Mouse (Mus musculus) midbrain, embryonic 14.5 days (tissue): ENCODE results near the gene Csf2. TPM values are rescaled to one million over a fixed set of nuclear protein-coding genes. Genes with fewer than 3 reads are reported as not detected.

Experiments
- ATAC-seq: fragments of 200-750 bp; cut with Nextera tagmentation; 2 replicates; pipeline ENCODE4 v1.8.0; 2017; ENCODE audit warnings: moderate number of reproducible peaks, moderate library complexity; ENCODE audit not compliant: low FRiP score, low TSS enrichment
- DNase-seq: peaks from one replicate; pipeline ENCODE4 v3.0.0-alpha.2; 2015
- H3K27ac ChIP-seq: fragments of 300-500 bp; sonication (generic); replicated peaks from 2 replicates; pipeline ENCODE4 v1.5.1; 2014; ENCODE audit warnings: mild to moderate bottlenecking, low read depth, low read length, moderate library complexity
- H3K27me3 ChIP-seq: fragments of 300-500 bp; sonication (generic); 2 replicates; pipeline ENCODE4 v1.6.1; 2014; ENCODE audit warnings: low read length, control low read depth, mixed read lengths; ENCODE audit not compliant: control insufficient read depth, insufficient read depth
- H3K36me3 ChIP-seq: fragments of 300-500 bp; sonication (generic); 2 replicates; pipeline ENCODE4 v1.6.1; 2014; ENCODE audit warnings: low read length, control low read depth; ENCODE audit not compliant: control insufficient read depth, insufficient read depth
- H3K4me1 ChIP-seq: fragments of 300-500 bp; sonication (generic); 2 replicates; pipeline ENCODE4 v1.6.1; 2014; ENCODE audit warnings: mild to moderate bottlenecking, antibody characterized with exemption, low read length, control low read depth; ENCODE audit not compliant: control insufficient read depth, insufficient read depth
- H3K4me2 ChIP-seq: fragments of 300-500 bp; sonication (generic); 2 replicates; pipeline ENCODE4 v1.6.1; 2014; ENCODE audit warnings: mild to moderate bottlenecking, low read length, moderate library complexity
- H3K4me3 ChIP-seq: fragments of 300-500 bp; sonication (generic); replicated peaks from 2 replicates; pipeline ENCODE4 v1.5.1; 2014; ENCODE audit warnings: low read depth, low read length
- H3K9ac ChIP-seq: fragments of 300-500 bp; sonication (generic); replicated peaks from 2 replicates; pipeline ENCODE4 v1.6.1; 2014; ENCODE audit warnings: mild to moderate bottlenecking, low read length, moderate library complexity
- H3K9me3 ChIP-seq: fragments of 300-500 bp; sonication (generic); 2 replicates; pipeline ENCODE4 v1.6.1; 2016; ENCODE audit warnings: low read length, control low read depth, mixed read lengths; ENCODE audit not compliant: control insufficient read depth
- WGBS: fragments of 180-500 bp; shearing (Covaris S2); extraction: QIAGEN DNeasy Blood & Tissue Kit; methylation state at CpG from one replicate; pipeline ENCODE4 v1.1.7; 2014; 5-methylcytosine and 5-hydroxymethylcytosine counted together
- polyA plus RNA-seq: library from polyadenylated mRNA; unstranded; fragments of >200 nt; fragmentation: Nextera tagmentation; extraction: Ambion mirVana; gene quantifications from 2 replicates; pipeline ENCODE4 v1.2.1, GENCODE M21; 2014

The Csf2 gene
- polyA plus RNA-seq, 1 experiment from 2014 or later, result not detected

GRCm38 (mm10) chr11:54219903-54220740 lies 29.3 kb downstream of the Csf2 start:
- H3K36me3 ChIP-seq, result no peaks in the 10 kb centered on the region
- H3K27me3 ChIP-seq, result no peaks in the 10 kb centered on the region
- no peak overlapping the region for H3K9ac ChIP-seq
- no peak for ATAC-seq
- no peaks in the 10 kb centered on the region for H3K9me3 ChIP-seq
- no peak overlapping the region for H3K4me3 ChIP-seq
- 69% methylated on average over 6 of the region's 6 CpGs for WGBS
- H3K27ac ChIP-seq, result no peak overlapping the region
- H3K4me1 ChIP-seq, result no peaks in the 10 kb centered on the region
- no peak for DNase-seq
- no peak overlapping the region for H3K4me2 ChIP-seq

GRCm38 (mm10) chr11:54219191-54219590 lies 30.3 kb downstream of the Csf2 start:
- H3K4me3 ChIP-seq, result no peak overlapping the region

GRCm38 (mm10) chr11:54217384-54217783 lies 32.1 kb downstream of the Csf2 start:
- no peaks in the 10 kb centered on the region for H3K4me1 ChIP-seq
- H3K9me3 ChIP-seq, result no peaks in the 10 kb centered on the region
- ATAC-seq (no peak), DNase-seq (no peak)
- 65% methylated on average over 7 of the region's 7 CpGs for WGBS
- no peak overlapping the region for H3K9ac ChIP-seq
- H3K27me3 ChIP-seq, result no peaks in the 10 kb centered on the region
- H3K4me2 ChIP-seq, result no peak overlapping the region
- no peak overlapping the region for H3K4me3 ChIP-seq
- no peaks in the 10 kb centered on the region for H3K36me3 ChIP-seq
- no peak overlapping the region for H3K27ac ChIP-seq

More at GRCm38 (mm10) chr11:54219191-54219590, 30.3 kb downstream of the Csf2 start:
- Histone ChIP-seq H3K27ac (no peak overlapping the region), H3K4me2 (no peak overlapping the region), H3K36me3 (no peaks in the 10 kb centered on the region), H3K27me3 (no peaks in the 10 kb centered on the region), H3K4me1 (no peaks in the 10 kb centered on the region), H3K9ac (no peak overlapping the region), H3K9me3 (no peaks in the 10 kb centered on the region)
- WGBS, result 97% methylated on average over 1 of the region's 1 CpGs
- DNase-seq, result no peak
- ATAC-seq, result no peak

- H3K9ac ChIP-seq, result no peak overlapping the region
- H3K27me3 ChIP-seq, result no peaks in the 10 kb centered on the region
- H3K36me3 ChIP-seq, result no peaks in the 10 kb centered on the region
- no peak overlapping the region for H3K27ac ChIP-seq
- H3K4me1 ChIP-seq, result no peaks in the 10 kb centered on the region
- ATAC-seq, result no peak
- H3K4me2 ChIP-seq, result no peak overlapping the region
- DNase-seq, result no peak
- no peak overlapping the region for H3K4me3 ChIP-seq
- no peaks in the 10 kb centered on the region for H3K9me3 ChIP-seq
- 86% methylated on average over 6 of the region's 6 CpGs for whole genome bisulfite sequencing
These were observed 33.4 kb downstream of the Csf2 start for GRCm38 (mm10) chr11:54216091-54216490.

GRCm38 (mm10) chr11:54214499-54215443 lies 34.7 kb downstream of the Csf2 start:
- H3K27me3 ChIP-seq, result no peaks in the 10 kb centered on the region
- ATAC-seq (no peak), DNase-seq (no peak)
- H3K9ac ChIP-seq, result no peak overlapping the region
- H3K4me1 ChIP-seq, result no peaks in the 10 kb centered on the region
- no peak overlapping the region for H3K4me3 ChIP-seq
- no peaks in the 10 kb centered on the region for H3K9me3 ChIP-seq
- H3K36me3 ChIP-seq, result no peaks in the 10 kb centered on the region
- 88% methylated on average over 9 of the region's 9 CpGs for whole genome bisulfite sequencing
- no peak overlapping the region for H3K4me2 ChIP-seq
- H3K27ac ChIP-seq, result no peak overlapping the region

GRCm38 (mm10) chr11:54213631-54214030 lies 35.8 kb downstream of the Csf2 start:
- H3K4me2 ChIP-seq, result no peak overlapping the region
- no peaks in the 10 kb centered on the region for H3K4me1 ChIP-seq
- DNase-seq, result no peak
- no peak overlapping the region for H3K4me3 ChIP-seq
- no peaks in the 10 kb centered on the region for H3K36me3 ChIP-seq
- no peak overlapping the region for H3K9ac ChIP-seq
- WGBS, result 81% methylated on average over 5 of the region's 5 CpGs
- no peaks in the 10 kb centered on the region for H3K27me3 ChIP-seq
- H3K27ac ChIP-seq, result no peak overlapping the region
- ATAC-seq, result no peak
- H3K9me3 ChIP-seq, result no peaks in the 10 kb centered on the region

GRCm38 (mm10) chr11:54206993-54207392 lies 42.5 kb downstream of the Csf2 start:
- no peaks in the 10 kb centered on the region for H3K27me3 ChIP-seq
- H3K4me3 ChIP-seq, result no peak overlapping the region
- no peak overlapping the region for H3K9ac ChIP-seq
- H3K4me2 ChIP-seq, result no peak overlapping the region
- ATAC-seq (no peak), DNase-seq (no peak)
- H3K9me3 ChIP-seq, result no peaks in the 10 kb centered on the region
- WGBS, result 86% methylated on average over 5 of the region's 5 CpGs
- no peaks in the 10 kb centered on the region for H3K36me3 ChIP-seq
- H3K4me1 ChIP-seq, result no peaks in the 10 kb centered on the region
- no peak overlapping the region for H3K27ac ChIP-seq

- H3K4me3 ChIP-seq, result no peak overlapping the region
- no peaks in the 10 kb centered on the region for H3K9me3 ChIP-seq
- DNase-seq (no peak), ATAC-seq (no peak)
- H3K27ac ChIP-seq, result no peak overlapping the region
- WGBS, result 74% methylated on average over 6 of the region's 6 CpGs
- H3K27me3 ChIP-seq, result no peaks in the 10 kb centered on the region
- no peak overlapping the region for H3K9ac ChIP-seq
- H3K36me3 ChIP-seq, result no peaks in the 10 kb centered on the region
- H3K4me1 ChIP-seq, result no peaks in the 10 kb centered on the region
- H3K4me2 ChIP-seq, result no peak overlapping the region
These were observed 44.1 kb downstream of the Csf2 start for GRCm38 (mm10) chr11:54205366-54205765.
